Mouse (Mus musculus) urinary bladder, postnatal 36 days (tissue): Measurements from ENCODE around the gene Olfr812.
"Not testable (repeated sequence)": the region's sequence is repeated elsewhere in the genome, so short reads cannot be mapped to it uniquely, and the experiment has no call there.

Source experiments
- DNase-seq, 2 experiments: peaks; one replicate each; pipeline ENCODE4 v3.0.0; 2022; ENCODE audit warnings: low spot score in 2 of 2, mixed read lengths in 1 of 2

The Olfr812 gene

GRCm38 (mm10) chr10:129845994-129846393 is at the start of gene Olfr812:
Olfr812 (minus strand) TSS chr10:129846094.
- DNase-seq = no peak

GRCm38 (mm10) chr10:129885934-129886333 is 40.0 kb upstream of the Olfr812 start:
- DNase-seq = no peak

- DNase-seq = not testable (repeated sequence)
Observed at GRCm38 (mm10) chr10:129885496-129885895, 39.6 kb upstream of the Olfr812 start.

- not testable (repeated sequence) for DNase-seq
Observed at GRCm38 (mm10) chr10:129879751-129880150, 33.9 kb upstream of the Olfr812 start, which contains the start of gene Olfr814. Olfr814 (minus strand) TSS chr10:129879851.

GRCm38 (mm10) chr10:129855067-129855466 is 9.2 kb upstream of the Olfr812 start, which contains the start of gene Olfr813:
Olfr813 (plus strand) TSS chr10:129855367.
- no peak for DNase-seq

- DNase-seq = no peak
Observed at GRCm38 (mm10) chr10:129847343-129847742, 1.4 kb upstream of the Olfr812 start.

- no peak for DNase-seq
Observed at GRCm38 (mm10) chr10:129804296-129804695, 41.6 kb downstream of the Olfr812 start, which contains the start of gene Olfr811. Olfr811 (minus strand) TSS chr10:129804396.

- no peak for DNase-seq
Observed at GRCm38 (mm10) chr10:129794817-129795216, 51.1 kb downstream of the Olfr812 start, which contains the start of gene Olfr810. Olfr810 (minus strand) TSS chr10:129794917.
